Mouse (Mus musculus) neutrophil, adult 83 days (primary cell): ENCODE measurements around the gene A1bg. TPM values are rescaled to one million over a fixed set of nuclear protein-coding genes. Genes with fewer than 3 reads are reported as not detected.

Experiments used
- total RNA-seq, 2 experiments: library from RNA; stranded (reverse); gene quantifications; one replicate each; pipeline ENCODE4 v1.2.4; 2023

The A1bg gene
- not detected for total RNA-seq

DNA sequence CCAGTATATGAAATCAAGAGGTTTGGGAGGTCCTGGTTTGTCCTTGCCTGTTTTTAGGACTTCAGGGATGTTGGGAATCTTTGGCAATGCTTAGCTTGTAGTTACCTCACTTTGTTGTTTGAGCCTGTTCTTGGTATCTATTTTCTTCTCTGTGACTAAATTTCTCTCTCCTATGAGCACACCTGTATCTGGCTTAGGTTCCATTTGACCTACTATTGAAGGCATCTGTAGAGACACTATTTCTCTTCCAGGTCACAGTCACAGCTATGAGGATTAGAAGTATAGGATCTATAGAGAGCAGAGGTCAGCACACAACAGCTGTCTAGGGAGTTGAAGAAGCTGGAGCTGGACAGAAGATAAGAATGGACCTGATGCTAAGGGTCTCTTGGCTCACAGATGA, at the start of gene A1bg:
Gene A1bg (minus strand): TSS at position 101 of the 400 bp plus-strand sequence.

DNA sequence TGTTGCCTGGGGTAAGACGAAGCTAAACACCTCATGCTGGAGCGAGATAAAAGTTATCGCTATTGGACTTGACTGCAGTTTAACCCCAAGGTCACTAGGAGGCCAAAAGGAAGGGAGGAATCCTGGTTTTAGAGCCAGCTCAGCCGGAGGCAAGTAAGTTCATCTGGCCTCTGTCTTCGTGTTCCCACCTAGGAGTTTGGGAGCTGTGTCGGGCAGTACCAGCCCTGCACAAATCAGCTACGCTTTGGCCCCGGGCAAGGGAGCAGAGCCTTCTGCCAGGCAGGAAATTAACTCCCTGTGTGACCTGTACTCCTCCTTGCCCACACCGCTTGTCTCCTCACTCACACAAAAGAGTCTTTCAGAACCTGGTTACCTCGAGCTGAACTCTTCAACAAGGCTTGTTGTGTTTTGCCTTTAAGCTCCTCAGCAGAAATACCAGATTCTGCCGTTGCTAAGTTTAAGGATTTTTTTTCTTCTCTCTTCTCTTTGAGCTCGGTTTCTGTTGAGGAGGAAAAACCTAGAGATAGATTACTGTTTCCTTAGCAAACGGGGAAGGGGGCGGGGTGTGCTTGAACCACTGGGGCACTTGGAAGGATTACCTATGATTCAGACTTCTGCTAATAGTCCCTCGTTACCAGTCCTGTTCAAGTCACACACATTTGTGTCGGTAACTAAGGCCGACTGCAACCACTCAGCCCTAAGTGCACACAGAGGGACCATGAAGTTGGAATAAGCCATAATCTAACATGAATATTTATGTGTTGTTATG, 69.4 kb downstream of the A1bg start, which contains the start of gene Fam84b:
Gene Fam84b (minus strand): TSS at position 548 of the 769 bp plus-strand sequence.

Other genes with a start within 250 kb of the A1bg start
- 1 to 10 TPM; 3.4 to 3.8 TPM for gene Fam84b, start 69.2 kb downstream of the A1bg start, total RNA-seq